Mouse (Mus musculus) stomach, postnatal 0 days (tissue): Measurements from ENCODE around the gene Xylt1.

Source experiments
- CTCF ChIP-seq: IDR thresholded peaks from 2 replicates; pipeline ENCODE4 v1.5.1; 2016; ENCODE audit warnings: antibody characterized with exemption, low read depth, mild to moderate bottlenecking, moderate library complexity
- EP300 ChIP-seq: optimal IDR thresholded peaks from 2 replicates; pipeline ENCODE3; 2016; ENCODE audit warnings: antibody characterized with exemption

DNA sequence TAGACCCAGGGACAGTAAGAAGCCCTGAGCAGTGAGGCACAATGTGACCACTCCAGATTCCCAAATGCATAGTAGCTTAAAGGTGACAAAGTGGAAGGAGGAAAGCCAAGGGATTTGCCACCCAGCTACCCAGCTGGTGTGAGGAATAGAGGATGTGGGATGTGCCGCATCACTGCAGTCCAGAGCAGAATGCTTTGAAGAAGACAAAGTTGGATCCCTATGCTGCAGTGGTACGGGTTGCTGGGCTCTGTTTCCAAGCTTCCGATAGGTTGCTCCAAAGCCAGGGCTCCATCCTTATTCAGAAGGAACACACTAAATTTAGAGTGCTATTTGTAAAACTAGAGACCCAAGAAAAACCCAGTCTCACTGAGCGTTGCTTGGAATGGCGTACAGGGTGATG lies 275.0 kb downstream of the Xylt1 start:
- no peak for TF ChIP-seq CTCF
- no peak for TF ChIP-seq EP300
